Mouse (Mus musculus) stomach, postnatal 0 days (tissue): Measurements from ENCODE around the gene Epsti1. TPM values are rescaled to one million over a fixed set of nuclear protein-coding genes. Genes with fewer than 3 reads are reported as not detected.
"Not testable (repeated sequence)": the region's sequence is repeated elsewhere in the genome, so short reads cannot be mapped to it uniquely, and the experiment has no call there.

Experiments used
- ATAC-seq: fragments of 200-750 bp; cut with Nextera tagmentation; 2 replicates; pipeline ENCODE4 v1.8.0; 2017; ENCODE audit not compliant: low FRiP score, low TSS enrichment
- DNase-seq: peaks from one replicate; pipeline ENCODE4 v3.0.0-alpha.2; 2016; ENCODE audit warnings: low spot score
- H3K27ac ChIP-seq: fragments of 300-500 bp; sonication (generic); replicated peaks from 2 replicates; pipeline ENCODE4 v1.5.1; 2014; ENCODE audit warnings: mild to moderate bottlenecking, control low read depth
- H3K27me3 ChIP-seq: fragments of 300-500 bp; sonication (generic); 2 replicates; pipeline ENCODE4 v1.6.1; 2014; ENCODE audit warnings: low read length; ENCODE audit not compliant: control insufficient read depth, insufficient read depth
- H3K36me3 ChIP-seq: fragments of 300-500 bp; sonication (generic); 2 replicates; pipeline ENCODE4 v1.6.1; 2014; ENCODE audit warnings: low read length, mixed read lengths; ENCODE audit not compliant: control insufficient read depth, insufficient read depth
- H3K4me1 ChIP-seq: fragments of 300-500 bp; sonication (generic); replicated peaks from 2 replicates; pipeline ENCODE4 v1.6.1; 2014; ENCODE audit warnings: antibody characterized with exemption; ENCODE audit not compliant: control insufficient read depth, insufficient read depth
- H3K4me2 ChIP-seq: fragments of 300-500 bp; sonication (generic); replicated peaks from 2 replicates; pipeline ENCODE4 v1.6.1; 2014; ENCODE audit warnings: low read depth, mild to moderate bottlenecking, control low read depth, moderate library complexity
- H3K4me3 ChIP-seq: fragments of 300-500 bp; sonication (generic); 2 replicates; pipeline ENCODE4 v1.5.1; 2014; ENCODE audit warnings: low read depth, low read length, control low read depth
- H3K9ac ChIP-seq: fragments of 300-500 bp; sonication (generic); 2 replicates; pipeline ENCODE4 v1.6.1; 2014; ENCODE audit warnings: mild to moderate bottlenecking, low read length, control low read depth, mixed read lengths
- H3K9me3 ChIP-seq: fragments of 300-500 bp; sonication (generic); 2 replicates; pipeline ENCODE4 v1.6.1; 2016; ENCODE audit warnings: low read length; ENCODE audit not compliant: control insufficient read depth
- CTCF ChIP-seq: IDR thresholded peaks from 2 replicates; pipeline ENCODE4 v1.5.1; 2016; ENCODE audit warnings: antibody characterized with exemption, low read depth, mild to moderate bottlenecking, moderate library complexity
- EP300 ChIP-seq: optimal IDR thresholded peaks from 2 replicates; pipeline ENCODE3; 2016; ENCODE audit warnings: antibody characterized with exemption
- WGBS: fragments of 180-500 bp; shearing (Covaris S2); extraction: QIAGEN DNeasy Blood & Tissue Kit; methylation state at CpG from one replicate; pipeline ENCODE4 v1.1.7; 2014; 5-methylcytosine and 5-hydroxymethylcytosine counted together
- polyA plus RNA-seq: library from polyadenylated mRNA; unstranded; fragments of >200 nt; fragmentation: Nextera tagmentation; extraction: Ambion mirVana; gene quantifications from 2 replicates; pipeline ENCODE4 v1.2.1, GENCODE M21; 2015

Gene Epsti1
- polyA plus RNA-seq, 1 experiment from 2014 or later = 2.7 TPM

DNA sequence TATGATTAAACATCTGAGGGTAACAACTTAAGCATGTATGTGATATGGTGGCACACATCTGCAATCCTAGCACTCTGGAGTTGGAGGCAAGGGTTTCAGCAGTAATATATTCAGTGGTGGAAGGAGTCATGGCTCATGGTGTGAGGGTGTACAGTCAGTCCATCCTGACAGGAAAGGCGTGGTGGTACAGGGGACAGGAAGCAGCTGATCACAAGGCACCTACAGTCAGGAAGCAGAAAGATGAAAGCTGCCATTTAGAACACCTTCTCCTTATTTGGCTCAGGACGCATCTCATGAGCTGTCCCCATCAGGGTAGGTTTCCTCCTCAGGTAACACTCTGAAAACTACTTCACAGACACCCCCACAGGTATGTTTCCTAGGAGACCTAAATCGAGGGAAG lies 33.1 kb upstream of the Epsti1 start:
- no peak overlapping the region for H3K27ac ChIP-seq
- no peaks in the 10 kb centered on the region for H3K36me3 ChIP-seq
- no peak overlapping the region for H3K9ac ChIP-seq

DNA sequence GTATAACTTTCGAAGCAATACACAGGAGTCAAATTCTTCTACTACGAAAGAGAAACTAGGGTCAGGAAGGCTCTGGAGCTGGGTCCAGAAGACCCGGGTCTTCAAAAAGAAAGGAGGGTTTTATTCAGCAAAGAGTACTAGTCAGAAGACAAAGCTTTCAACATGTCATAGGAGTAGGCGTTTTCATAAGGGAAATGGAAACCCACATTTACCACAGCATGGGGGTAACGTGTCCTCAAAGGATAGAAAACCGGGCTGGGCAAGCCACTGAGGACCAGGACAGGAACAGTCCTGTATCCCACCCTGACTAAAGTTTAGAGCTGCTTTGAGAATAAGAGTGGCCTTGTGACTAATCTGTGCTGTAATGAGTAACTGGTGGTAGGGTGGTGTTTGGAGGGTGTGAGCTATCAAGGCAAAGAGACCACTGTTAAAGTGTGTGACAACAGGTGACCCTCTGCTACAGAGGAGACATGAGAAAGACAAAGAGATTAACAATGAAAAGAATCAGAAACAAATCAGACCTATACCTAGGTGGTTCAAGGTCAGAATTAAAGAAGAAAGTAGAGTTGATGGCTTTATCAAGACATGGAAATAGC lies 32.6 kb upstream of the Epsti1 start:
- TF ChIP-seq EP300 = no peak
- no peak for TF ChIP-seq CTCF
- WGBS = 90% methylated on average over 6 of the region's 6 CpGs
- no peak for ATAC-seq

More for the DNA sequence above, 33.1 kb upstream of the Epsti1 start:
- no peaks in the 10 kb centered on the region for H3K9me3 ChIP-seq
- no peak overlapping the region for H3K4me2 ChIP-seq
- no peaks in the 10 kb centered on the region for H3K4me1 ChIP-seq
- DNase-seq (no peak), ATAC-seq (no peak)
- H3K27me3 ChIP-seq = no peaks in the 10 kb centered on the region
- H3K4me3 ChIP-seq = no peak overlapping the region
- TF ChIP-seq CTCF = no peak
- no peak for TF ChIP-seq EP300
- WGBS = 93% methylated on average over 3 of the region's 3 CpGs

DNA sequence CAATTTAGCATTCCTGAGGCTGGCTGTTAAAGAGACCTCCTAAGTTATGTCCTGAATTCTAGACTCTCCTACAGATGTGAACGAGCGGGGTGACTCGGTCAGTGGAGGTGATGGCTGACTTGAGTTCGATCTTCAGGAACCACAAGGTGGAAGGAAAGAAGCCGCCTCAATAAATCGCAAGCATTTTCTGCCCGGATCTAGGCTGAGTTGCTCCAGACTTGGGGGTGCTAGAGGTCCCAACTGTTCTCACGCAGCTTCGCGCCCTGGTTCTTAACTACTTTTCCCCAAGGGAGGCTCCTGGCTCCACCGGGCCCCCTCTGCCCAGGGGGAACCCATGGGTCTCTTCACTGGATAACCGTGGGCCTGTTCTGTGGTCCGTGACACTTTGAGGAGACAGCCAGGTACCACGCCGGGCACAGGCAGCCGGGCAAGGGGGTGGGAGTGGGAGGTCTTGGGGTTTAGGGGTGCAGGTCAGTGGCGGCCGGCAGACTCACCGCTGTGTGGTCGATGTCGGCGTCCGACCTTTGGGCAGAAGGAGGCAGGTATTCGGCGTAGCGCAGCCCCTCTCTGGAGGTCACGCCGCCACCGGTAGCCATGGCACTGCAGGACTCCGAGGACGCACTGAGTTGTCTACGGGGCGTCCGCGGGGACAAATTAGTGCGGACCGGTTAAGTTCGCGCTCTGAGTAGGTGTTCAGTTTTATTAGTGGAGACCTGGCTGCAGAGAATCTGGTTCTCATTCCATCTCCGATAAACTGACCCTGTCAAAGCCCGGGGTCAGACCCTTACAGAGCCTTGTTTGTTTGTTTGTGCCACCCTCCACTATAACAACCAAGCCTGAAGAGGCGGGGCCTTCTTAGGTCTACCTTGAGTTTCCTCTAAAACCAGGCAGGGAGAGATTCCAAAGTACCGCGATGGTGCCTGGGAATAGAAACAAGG lies 29.5 kb upstream of the Epsti1 start, which contains the start of gene Dnajc15:
Gene Dnajc15 (minus strand): TSS at position 822 of the 938 bp plus-strand sequence.
- peak; percentile 35 for TF ChIP-seq CTCF
- TF ChIP-seq EP300 = no peak
- ATAC-seq = peak; percentile 96
- no peak within 1 kb of the TSS for H3K27ac ChIP-seq
- H3K4me2 ChIP-seq = peak within 1 kb of the TSS; percentile 53
- 1% methylated on average over 44 of the region's 44 CpGs for WGBS
- H3K4me3 ChIP-seq = peak within 1 kb of the TSS; percentile 85
- H3K36me3 ChIP-seq = no peaks in the 10 kb centered on the region
- no peaks in the 10 kb centered on the region for H3K27me3 ChIP-seq
- H3K9ac ChIP-seq = peak within 1 kb of the TSS; percentile 77
- no peaks in the 10 kb centered on the region for H3K9me3 ChIP-seq
- peak; percentile 86 for DNase-seq
- no peaks in the 10 kb centered on the region for H3K4me1 ChIP-seq

More for the DNA sequence above, 32.6 kb upstream of the Epsti1 start:
- DNase-seq = no peak
- Histone ChIP-seq H3K27me3 (no peaks in the 10 kb centered on the region), H3K27ac (no peak overlapping the region), H3K9me3 (no peaks in the 10 kb centered on the region), H3K4me2 (no peak overlapping the region), H3K4me1 (no peaks in the 10 kb centered on the region), H3K4me3 (no peak overlapping the region), H3K36me3 (no peaks in the 10 kb centered on the region), H3K9ac (no peak overlapping the region)

DNA sequence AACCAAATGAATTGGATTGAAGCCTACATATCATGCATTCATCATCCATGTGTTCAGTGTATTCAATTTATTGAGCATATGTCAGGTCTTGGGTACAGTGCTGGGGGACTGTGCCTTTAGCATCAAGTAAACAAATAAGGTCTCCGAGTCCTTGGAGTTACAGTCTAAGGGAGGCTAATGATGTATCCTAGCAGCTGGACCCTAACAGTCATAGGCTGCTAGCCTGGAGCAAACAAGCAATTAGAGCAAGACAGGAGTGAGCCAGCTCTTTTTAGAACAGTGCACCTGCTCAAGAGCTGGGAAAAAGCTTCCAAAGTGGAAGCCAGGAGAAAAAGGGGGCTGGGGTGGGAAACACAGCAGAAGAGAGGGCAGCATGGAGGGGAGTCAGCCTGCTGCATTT lies 27.8 kb upstream of the Epsti1 start:
- Histone ChIP-seq H3K9ac (no peak overlapping the region), H3K27ac (no peak overlapping the region), H3K27me3 (no peaks in the 10 kb centered on the region), H3K4me2 (no peak overlapping the region), H3K36me3 (no peaks in the 10 kb centered on the region), H3K4me1 (no peaks in the 10 kb centered on the region), H3K4me3 (no peak overlapping the region), H3K9me3 (no peaks in the 10 kb centered on the region)
- ATAC-seq (no peak), DNase-seq (no peak)
- 88% methylated on average over 1 of the region's 1 CpGs for WGBS
- TF ChIP-seq CTCF (no peak), EP300 (no peak)

DNA sequence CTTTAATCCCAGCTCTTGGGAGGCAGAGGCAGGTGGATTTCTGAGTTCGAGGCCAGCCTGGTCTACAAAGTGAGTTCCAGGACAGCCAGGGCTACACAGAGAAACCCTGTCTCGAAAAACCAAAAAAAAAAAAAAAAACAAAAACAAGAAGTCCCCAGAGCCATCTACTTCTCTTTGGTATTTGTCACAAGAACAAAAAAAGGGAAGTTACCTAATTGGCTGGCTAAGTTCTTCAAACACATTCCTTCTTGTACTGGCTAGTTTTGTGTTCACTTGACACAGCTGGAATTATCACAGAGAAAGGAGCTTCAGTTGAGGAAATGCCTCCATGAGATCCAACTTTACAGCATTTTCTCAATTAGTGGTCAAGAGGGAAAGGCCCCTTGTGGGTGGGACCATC lies 26.2 kb upstream of the Epsti1 start:
- not testable (repeated sequence) for H3K9ac ChIP-seq, H3K4me3 ChIP-seq, H3K27ac ChIP-seq, H3K4me2 ChIP-seq, H3K4me1 ChIP-seq, H3K36me3 ChIP-seq, ATAC-seq, DNase-seq, H3K9me3 ChIP-seq, H3K27me3 ChIP-seq
- no CpG with 5 or more reads among the region's 2 CpGs for WGBS

DNA sequence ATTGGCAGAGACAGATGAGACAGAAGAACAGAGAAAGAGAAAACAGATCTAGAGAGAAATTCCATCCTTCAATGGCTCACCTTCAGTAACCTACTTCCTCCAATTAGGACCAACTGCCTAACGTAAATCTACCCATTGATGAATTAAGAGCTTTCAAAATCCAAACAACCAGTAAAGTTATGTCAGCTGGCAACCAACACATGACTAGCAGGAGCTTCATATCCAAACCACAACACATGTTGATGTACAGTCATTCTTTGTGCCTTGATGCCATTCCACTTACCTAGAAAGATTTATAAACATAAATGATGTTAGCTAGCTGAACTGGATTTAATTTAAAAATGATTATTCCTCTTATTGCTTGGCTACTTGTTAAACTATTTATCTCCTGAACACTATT lies 22.0 kb upstream of the Epsti1 start:
- Histone ChIP-seq H3K9ac (no peak overlapping the region), H3K36me3 (no peaks in the 10 kb centered on the region), H3K4me2 (no peak overlapping the region), H3K4me3 (no peak overlapping the region), H3K27ac (no peak overlapping the region), H3K9me3 (no peaks in the 10 kb centered on the region), H3K27me3 (no peaks in the 10 kb centered on the region), H3K4me1 (no peaks in the 10 kb centered on the region)
- ATAC-seq = no peak
- 62% methylated on average over 1 of the region's 1 CpGs for WGBS
- TF ChIP-seq EP300 = no peak
- no peak for TF ChIP-seq CTCF
- no peak for DNase-seq
